Mouse (Mus musculus): ENCODE measurements around the gene Tmem198b. TPM values are rescaled to one million over a fixed set of nuclear protein-coding genes. Genes with fewer than 3 reads are reported as not detected.

Gene Tmem198b
- polyA plus RNA-seq, 1 experiment from 2014 or later: 27.1 TPM

Other genes starting within 250 kb of the Tmem198b start
- 198 and 200 TPM in 2 replicates for gene Pa2g4, start 238.4 kb downstream of the Tmem198b start, polyA plus RNA-seq (2015; fragmentation: Nextera tagmentation; extraction: Ambion mirVana)
- 14.5 and 17.5 TPM in 2 replicates for gene Erbb3, start 214.7 kb downstream of the Tmem198b start, polyA plus RNA-seq (2015; fragmentation: Nextera tagmentation; extraction: Ambion mirVana)
- 752 and 768 TPM in 2 replicates for gene Rps26, start 177.6 kb downstream of the Tmem198b start, polyA plus RNA-seq (2015; fragmentation: Nextera tagmentation; extraction: Ambion mirVana)
- gene Ikzf4, start 158.4 kb downstream of the Tmem198b start, polyA plus RNA-seq (2015; fragmentation: Nextera tagmentation; extraction: Ambion mirVana): 5.1 and 5.2 TPM in 2 replicates
- gene Suox, start 130.3 kb downstream of the Tmem198b start, polyA plus RNA-seq (2015; fragmentation: Nextera tagmentation; extraction: Ambion mirVana): 22.0 TPM in 2 replicates
- 83.5 and 87.5 TPM in 2 replicates for gene Rab5b, start 108.1 kb downstream of the Tmem198b start, polyA plus RNA-seq (2015; fragmentation: Nextera tagmentation; extraction: Ambion mirVana)
- 2.2 and 2.3 TPM in 2 replicates for gene Pmel, start 100.2 kb downstream of the Tmem198b start, polyA plus RNA-seq (2015; fragmentation: Nextera tagmentation; extraction: Ambion mirVana)
- 132 and 134 TPM in 2 replicates for gene Cdk2, start 99.3 kb downstream of the Tmem198b start, polyA plus RNA-seq (2015; fragmentation: Nextera tagmentation; extraction: Ambion mirVana)
- 12.0 and 12.1 TPM in 2 replicates for gene Dgka, start 59.5 kb downstream of the Tmem198b start, polyA plus RNA-seq (2015; fragmentation: Nextera tagmentation; extraction: Ambion mirVana)
- 44.0 and 47.9 TPM in 2 replicates for gene Pym1, start 56.5 kb downstream of the Tmem198b start, polyA plus RNA-seq (2015; fragmentation: Nextera tagmentation; extraction: Ambion mirVana)
- gene Mmp19, start 13.5 kb downstream of the Tmem198b start, polyA plus RNA-seq (2015; fragmentation: Nextera tagmentation; extraction: Ambion mirVana): 0.56 and 0.78 TPM in 2 replicates
- gene Dnajc14, start 308 bp downstream of the Tmem198b start, polyA plus RNA-seq (2015; fragmentation: Nextera tagmentation; extraction: Ambion mirVana): 58.8 and 66.8 TPM in 2 replicates
- 224 and 240 TPM in 2 replicates for gene Sarnp, start 13.0 kb upstream of the Tmem198b start, polyA plus RNA-seq (2015; fragmentation: Nextera tagmentation; extraction: Ambion mirVana)
- 30.2 and 34.0 TPM in 2 replicates for gene Ormdl2, start 17.3 kb upstream of the Tmem198b start, polyA plus RNA-seq (2015; fragmentation: Nextera tagmentation; extraction: Ambion mirVana)
- gene Gdf11, start 87.3 kb upstream of the Tmem198b start, polyA plus RNA-seq (2015; fragmentation: Nextera tagmentation; extraction: Ambion mirVana): 12.5 and 13.1 TPM in 2 replicates
- gene Cd63, start 96.6 kb upstream of the Tmem198b start, polyA plus RNA-seq (2015; fragmentation: Nextera tagmentation; extraction: Ambion mirVana): 820 and 839 TPM in 2 replicates
- gene Rdh5, start 118.5 kb upstream of the Tmem198b start, polyA plus RNA-seq (2015; fragmentation: Nextera tagmentation; extraction: Ambion mirVana): 12.2 and 12.9 TPM in 2 replicates
- gene Bloc1s1, start 119.7 kb upstream of the Tmem198b start, polyA plus RNA-seq (2015; fragmentation: Nextera tagmentation; extraction: Ambion mirVana): 225 and 240 TPM in 2 replicates
- gene Itga7, start 129.4 kb upstream of the Tmem198b start, polyA plus RNA-seq (2015; fragmentation: Nextera tagmentation; extraction: Ambion mirVana): 4.8 and 5.5 TPM in 2 replicates
- gene Mettl7b, start 156.6 kb upstream of the Tmem198b start, polyA plus RNA-seq (2015; fragmentation: Nextera tagmentation; extraction: Ambion mirVana): 0.19 TPM in 1 of 2 replicates, not detected in the other
- gene Olfr9, start 185.1 kb upstream of the Tmem198b start, polyA plus RNA-seq (2015; fragmentation: Nextera tagmentation; extraction: Ambion mirVana): not detected in 2 replicates
- not detected in 2 replicates for gene Olfr763, start 206.4 kb upstream of the Tmem198b start, polyA plus RNA-seq (2015; fragmentation: Nextera tagmentation; extraction: Ambion mirVana)
- gene Olfr764-ps1, start 235.5 kb upstream of the Tmem198b start, polyA plus RNA-seq (2015; fragmentation: Nextera tagmentation; extraction: Ambion mirVana): not detected in 2 replicates
- not detected in 2 replicates for gene Olfr765, start 245.6 kb upstream of the Tmem198b start, polyA plus RNA-seq (2015; fragmentation: Nextera tagmentation; extraction: Ambion mirVana)